Mouse (Mus musculus): ENCODE data around the gene Kcnk10.

Gene Kcnk10

GRCm38 (mm10) chr12:98569380-98569779, 8.7 kb downstream of the Kcnk10 start:
- no peak for DNase-seq

GRCm38 (mm10) chr12:98567877-98568276, 10.2 kb downstream of the Kcnk10 start:
- DNase-seq = no peak

- no peak for DNase-seq
Observed at GRCm38 (mm10) chr12:98564383-98564782, 13.7 kb downstream of the Kcnk10 start.

- DNase-seq = no peak
Observed at GRCm38 (mm10) chr12:98563261-98563660, 14.8 kb downstream of the Kcnk10 start.

GRCm38 (mm10) chr12:98562341-98562977, 15.7 kb downstream of the Kcnk10 start:
- DNase-seq = no peak

- no peak for DNase-seq
Observed at GRCm38 (mm10) chr12:98560038-98560437, 18.1 kb downstream of the Kcnk10 start.

GRCm38 (mm10) chr12:98557013-98557677, 21.0 kb downstream of the Kcnk10 start:
- no peak for DNase-seq

- DNase-seq = no peak
Observed at GRCm38 (mm10) chr12:98549981-98550380, 28.1 kb downstream of the Kcnk10 start.

GRCm38 (mm10) chr12:98548141-98548540, 30.0 kb downstream of the Kcnk10 start:
- no peak for DNase-seq

GRCm38 (mm10) chr12:98545875-98546274, 32.2 kb downstream of the Kcnk10 start:
- DNase-seq = no peak

GRCm38 (mm10) chr12:98545251-98545560, 32.9 kb downstream of the Kcnk10 start:
- no peak for DNase-seq

- DNase-seq = no peak
Observed at GRCm38 (mm10) chr12:98544545-98545250, 33.4 kb downstream of the Kcnk10 start.

GRCm38 (mm10) chr12:98536760-98537159, 41.4 kb downstream of the Kcnk10 start:
- DNase-seq = no peak

- no peak for DNase-seq
Observed at GRCm38 (mm10) chr12:98536036-98536435, 42.1 kb downstream of the Kcnk10 start.

- DNase-seq = no peak
Observed at GRCm38 (mm10) chr12:98535494-98535901, 42.6 kb downstream of the Kcnk10 start.

- DNase-seq = no peak
Observed at GRCm38 (mm10) chr12:98528635-98529034, 49.5 kb downstream of the Kcnk10 start.

GRCm38 (mm10) chr12:98525361-98525760, 52.7 kb downstream of the Kcnk10 start:
- DNase-seq = no peak

GRCm38 (mm10) chr12:98524331-98525311, 53.5 kb downstream of the Kcnk10 start:
- DNase-seq = no peak

- no peak for DNase-seq
Observed at GRCm38 (mm10) chr12:98521311-98521710, 56.8 kb downstream of the Kcnk10 start.

- DNase-seq = no peak
Observed at GRCm38 (mm10) chr12:98520568-98520931, 57.6 kb downstream of the Kcnk10 start.

- DNase-seq = no peak
Observed at GRCm38 (mm10) chr12:98519866-98520567, 58.1 kb downstream of the Kcnk10 start.

GRCm38 (mm10) chr12:98505601-98506000, 72.5 kb downstream of the Kcnk10 start:
- no peak for DNase-seq
